In the genomic region with DNA sequence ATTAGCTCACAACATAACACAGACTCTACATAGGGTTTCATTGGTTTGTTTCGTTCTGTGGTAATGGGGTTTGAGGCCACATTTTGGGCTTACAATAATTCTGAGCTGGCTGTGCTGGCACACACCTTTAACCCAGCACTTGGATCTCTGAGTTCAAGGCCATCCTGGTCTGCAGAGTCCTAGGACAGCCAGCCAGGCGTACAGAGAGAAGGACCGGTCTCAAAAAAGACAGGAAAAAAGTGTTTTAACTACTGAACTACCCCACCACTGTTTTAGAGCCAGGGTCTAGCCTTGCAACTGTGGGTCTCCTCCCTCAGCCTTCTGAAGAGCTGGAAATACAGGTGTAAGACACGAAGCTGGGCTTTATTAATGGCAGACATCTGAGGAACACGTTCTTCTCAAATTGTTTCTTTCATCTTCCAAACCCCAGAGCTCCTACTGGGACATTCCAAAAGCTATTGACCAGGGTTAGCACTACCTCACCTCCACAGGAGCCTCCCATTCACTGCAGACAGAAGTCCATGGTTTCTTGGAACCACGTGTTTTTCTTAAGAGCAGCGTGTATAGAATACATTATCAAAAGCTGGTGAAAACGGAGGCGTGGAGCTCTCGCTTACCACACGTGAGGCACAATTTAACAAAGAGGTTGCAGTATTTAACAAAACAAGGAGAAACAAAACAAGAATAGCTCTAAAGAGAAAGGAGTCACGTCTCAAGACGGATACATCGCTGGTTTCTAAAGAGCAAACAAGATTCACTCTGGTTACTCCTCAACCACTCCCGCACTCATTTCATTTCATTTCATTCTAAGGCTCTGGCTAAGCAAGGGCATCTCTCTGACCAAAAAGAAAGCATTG, we compare ENCODE assay signal across 8 mouse cellular contexts. TPM values are rescaled to one million over a fixed set of nuclear protein-coding genes. Genes with fewer than 3 reads are reported as not detected.
DNase-seq lines count a peak whose midpoint lies in the region; ATAC-seq and TF ChIP-seq lines count a peak whose summit lies in the region.

No protein-coding gene starts in this region.

- no peak for DNase-seq in heart, embryonic 10.5 days (ENCODE audit: low spot score)
- DNase-seq in heart, adult 9 months (ENCODE audit: low spot score in 2 of 2) = no peak
- DNase-seq in liver, embryonic 13.5 days = no peak
- DNase-seq in right cerebral cortex, postnatal 25 days = no peak
- no peak for DNase-seq in cerebellum, adult 9-11 months
- DNase-seq in layer of hippocampus, postnatal 36 days = no peak

- peak overlapping the region; percentile 70 for H3K4me2 ChIP-seq in forebrain, embryonic 12.5 days
- peak overlapping the region; percentile 77 for H3K4me2 ChIP-seq in liver, embryonic 13.5 days

- TF ChIP-seq CTCF in E14TG2a.4 (conservative IDR thresholded peaks at IDR 0.05; ENCODE audit: low read length) = no peak

- no peak for ATAC-seq in forebrain, embryonic 12.5 days (ENCODE audit: low FRiP score)
- no peak for ATAC-seq in liver, embryonic 13.5 days (ENCODE audit: low read depth)

- peaks cover 9% of the 10 kb centered on the region; the same call in 1 of the 2 replicates for H3K4me1 ChIP-seq in heart, embryonic 10.5 days
- peaks cover 40% of the 10 kb centered on the region for H3K4me1 ChIP-seq in E14TG2a.4 (replicated peaks; ENCODE audit: low read depth, low read length)
- H3K4me1 ChIP-seq in forebrain, embryonic 12.5 days = peaks cover 9% of the 10 kb centered on the region
- peaks cover 19% of the 10 kb centered on the region for H3K4me1 ChIP-seq in liver, embryonic 13.5 days (replicated peaks)

- WGBS in heart, embryonic 10.5 days = 60% methylated on average over 15 of the region's 15 CpGs
- WGBS in forebrain, embryonic 12.5 days = 37% methylated on average over 15 of the region's 15 CpGs
- WGBS in liver, embryonic 13.5 days (ENCODE audit: insufficient replicate concordance) = 49% methylated on average over 15 of the region's 15 CpGs

- peaks cover 2% of the 10 kb centered on the region; the same call in 1 of the 2 replicates for H3K36me3 ChIP-seq in heart, embryonic 10.5 days
- H3K36me3 ChIP-seq in E14TG2a.4 (ENCODE audit: insufficient read depth, low read length) = peaks cover 23% of the 10 kb centered on the region
- peaks cover 2% of the 10 kb centered on the region; the same call in 1 of the 2 replicates for H3K36me3 ChIP-seq in forebrain, embryonic 12.5 days (replicated peaks)
- peaks cover 1% of the 10 kb centered on the region; the same call in 1 of the 2 replicates for H3K36me3 ChIP-seq in liver, embryonic 13.5 days

- no peaks in the 10 kb centered on the region for H3K27me3 ChIP-seq in heart, embryonic 10.5 days (ENCODE audit: insufficient read depth, poor library complexity, severe bottlenecking)
- H3K27me3 ChIP-seq in E14TG2a.4 (ENCODE audit: insufficient read depth, low read length) = no peaks in the 10 kb centered on the region
- no peaks in the 10 kb centered on the region for H3K27me3 ChIP-seq in forebrain, embryonic 12.5 days
- no peaks in the 10 kb centered on the region for H3K27me3 ChIP-seq in liver, embryonic 13.5 days

- H3K9me3 ChIP-seq in heart, embryonic 10.5 days = no peaks in the 10 kb centered on the region
- H3K9me3 ChIP-seq in E14TG2a.4 (ENCODE audit: low read length) = peaks cover 13% of the 10 kb centered on the region
- no peaks in the 10 kb centered on the region for H3K9me3 ChIP-seq in forebrain, embryonic 12.5 days
- no peaks in the 10 kb centered on the region for H3K9me3 ChIP-seq in liver, embryonic 13.5 days (replicated peaks)

- H3K27ac ChIP-seq in heart, embryonic 10.5 days = peak overlapping the region; percentile 13; the same call in 1 of the 2 replicates
- no peak overlapping the region for H3K27ac ChIP-seq in forebrain, embryonic 12.5 days
- no peak overlapping the region for H3K27ac ChIP-seq in liver, embryonic 13.5 days

- peak overlapping the region; percentile 77 for H3K9ac ChIP-seq in forebrain, embryonic 12.5 days
- peak overlapping the region; percentile 85 for H3K9ac ChIP-seq in liver, embryonic 13.5 days

- H3K4me3 ChIP-seq in heart, embryonic 10.5 days = peak overlapping the region; percentile 88
- H3K4me3 ChIP-seq in E14TG2a.4 (replicated peaks; ENCODE audit: low read length) = peak overlapping the region; percentile 97
- H3K4me3 ChIP-seq in forebrain, embryonic 12.5 days (replicated peaks) = peak overlapping the region; percentile 80
- peak overlapping the region; percentile 92 for H3K4me3 ChIP-seq in liver, embryonic 13.5 days (replicated peaks)

RNA-seq across cellular contexts. Expression of a gene that starts 1.3 kb away (rescaled TPM):
- 131 and 136 TPM in 2 replicates for polyA plus RNA-seq in heart, embryonic 10.5 days (2016; fragmentation: Nextera tagmentation; extraction: Ambion mirVana)
- polyA plus RNA-seq in forebrain, embryonic 12.5 days (2016; fragmentation: Nextera tagmentation; extraction: Ambion mirVana) = 155 and 157 TPM in 2 replicates
- 87.8 and 95.3 TPM in 2 replicates for polyA plus RNA-seq in liver, embryonic 13.5 days (2015; fragmentation: Nextera tagmentation; extraction: Ambion mirVana)
- total RNA-seq in layer of hippocampus, postnatal 36 days (2021) = 100 to 1,000 TPM; 105 to 108 TPM

RNA-seq across cellular contexts. Expression of a gene that starts 36.3 kb away (rescaled TPM):
- 0.05 TPM in 1 of 2 replicates, not detected in the other for polyA plus RNA-seq in heart, embryonic 10.5 days (2016; fragmentation: Nextera tagmentation; extraction: Ambion mirVana)
- polyA plus RNA-seq in forebrain, embryonic 12.5 days (2016; fragmentation: Nextera tagmentation; extraction: Ambion mirVana) = 0.43 TPM in 1 of 2 replicates, not detected in the other
- not detected in 2 replicates for polyA plus RNA-seq in liver, embryonic 13.5 days (2015; fragmentation: Nextera tagmentation; extraction: Ambion mirVana)
- 1 to 10 TPM in 1 of 2 experiments, under 1 TPM in 1; 0.45 to 1.1 TPM for total RNA-seq in layer of hippocampus, postnatal 36 days (2021)

RNA-seq across cellular contexts. Expression of a gene that starts 41.1 kb away (rescaled TPM):
- polyA plus RNA-seq in heart, embryonic 10.5 days (2016; fragmentation: Nextera tagmentation; extraction: Ambion mirVana) = 59.8 and 74.4 TPM in 2 replicates
- 85.6 and 94.6 TPM in 2 replicates for polyA plus RNA-seq in forebrain, embryonic 12.5 days (2016; fragmentation: Nextera tagmentation; extraction: Ambion mirVana)
- 45.1 and 50.3 TPM in 2 replicates for polyA plus RNA-seq in liver, embryonic 13.5 days (2015; fragmentation: Nextera tagmentation; extraction: Ambion mirVana)
- 10 to 100 TPM; 39.6 to 41.3 TPM for total RNA-seq in layer of hippocampus, postnatal 36 days (2021)
